Mouse (Mus musculus) small intestine, adult 2 months (tissue): ENCODE data around the gene Fcor. TPM values are rescaled to one million over a fixed set of nuclear protein-coding genes. Genes with fewer than 3 reads are reported as not detected.
A peak's percentile ranks its signal among the peaks of the same experiment; 100 is the strongest.

Source experiments
- H3K27ac ChIP-seq: fragments of 200-500 bp; 2 replicates; pipeline ENCODE4 v1.5.1; 2012; ENCODE audit warnings: low read depth, low read length, control low read depth, inconsistent platforms; ENCODE audit not compliant: insufficient read depth
- H3K27me3 ChIP-seq: fragments of 200-500 bp; 2 replicates; pipeline ENCODE4 v1.6.1; 2012; ENCODE audit warnings: mild to moderate bottlenecking, moderate library complexity, low read length, inconsistent platforms; ENCODE audit not compliant: control insufficient read depth, insufficient read depth
- H3K36me3 ChIP-seq: fragments of 200-500 bp; 2 replicates; pipeline ENCODE4 v1.6.1; 2012; ENCODE audit warnings: mild to moderate bottlenecking, low read length, control low read depth, inconsistent platforms; ENCODE audit not compliant: control insufficient read depth, insufficient read depth
- H3K4me1 ChIP-seq: fragments of 200-500 bp; 2 replicates; pipeline ENCODE4 v1.6.1; 2012; ENCODE audit warnings: low read length, inconsistent platforms, mixed read lengths; ENCODE audit not compliant: control insufficient read depth, insufficient read depth, insufficient read length
- H3K4me3 ChIP-seq: fragments of 200-500 bp; 2 replicates; pipeline ENCODE4 v1.5.1; 2012; ENCODE audit warnings: low read depth, mild to moderate bottlenecking, control low read depth, inconsistent platforms, low read length, moderate library complexity
- CTCF ChIP-seq: fragments of 200-500 bp; IDR thresholded peaks from 2 replicates; pipeline ENCODE4 v1.5.1; 2012; ENCODE audit warnings: low read depth, mild to moderate bottlenecking, control low read depth, inconsistent platforms, low read length, moderate library complexity, mixed read lengths; ENCODE audit not compliant: insufficient replicate concordance, insufficient read length; ENCODE audit errors: extremely low read depth
- POLR2A ChIP-seq: fragments of 200-500 bp; IDR thresholded peaks from 2 replicates; pipeline ENCODE4 v1.6.1; 2012; ENCODE audit warnings: low read depth, mild to moderate bottlenecking, control low read depth, inconsistent platforms, low read length, moderate library complexity
- WGBS: fragments of 180-500 bp; shearing (Covaris S2); methylation state at CpG from one replicate; pipeline ENCODE4 v1.1.7; 2018; 5-methylcytosine and 5-hydroxymethylcytosine counted together
- polyA plus RNA-seq: library from polyadenylated mRNA; depleted of rRNA; stranded (reverse); fragments of >200 nt; gene quantifications from 2 replicates; pipeline ENCODE4 v1.2.3, GENCODE M21; 2012

Gene Fcor
- polyA plus RNA-seq, 1 experiment: not detected

- H3K4me3 ChIP-seq: no peak overlapping the region
- TF ChIP-seq CTCF (peak; percentile 17; the same call in 1 of the 2 replicates), POLR2A (no peak)
- 55% methylated on average over 4 of the region's 4 CpGs for WGBS
- H3K27me3 ChIP-seq: no peaks in the 10 kb centered on the region; the same call in 1 of the 2 replicates
- no peak overlapping the region for H3K27ac ChIP-seq
- H3K4me1 ChIP-seq: no peaks in the 10 kb centered on the region
- H3K36me3 ChIP-seq: no peaks in the 10 kb centered on the region
These were observed 33.5 kb upstream of the Fcor start for GRCm38 (mm10) chr8:3705711-3706110.

DNA sequence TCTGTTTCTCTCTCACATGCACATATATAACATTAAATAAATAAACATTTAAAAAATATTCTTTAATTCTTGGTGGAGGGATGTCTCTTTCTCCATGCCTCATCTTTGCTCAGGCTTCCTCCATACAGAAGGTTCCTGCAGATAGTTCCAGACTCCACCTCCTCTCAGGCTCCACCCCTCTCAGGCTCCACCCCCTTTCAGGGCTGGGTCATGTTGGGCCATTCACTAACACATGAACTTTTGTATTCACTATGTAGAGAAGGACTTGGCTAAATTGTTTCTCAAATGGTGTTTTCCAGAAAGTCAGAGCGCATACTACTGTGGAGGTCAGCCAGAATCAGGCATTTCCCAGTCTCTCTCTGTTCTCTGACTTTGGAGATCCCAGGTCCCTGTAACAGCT, 29.3 kb upstream of the Fcor start:
- TF ChIP-seq CTCF (no peak), POLR2A (no peak)
- 83% methylated on average over 1 of the region's 1 CpGs for WGBS
- no peaks in the 10 kb centered on the region for H3K36me3 ChIP-seq

GRCm38 (mm10) chr8:3694121-3694520, 22.0 kb upstream of the Fcor start, which contains the start of gene Fcer2a:
TSS of gene Fcer2a (minus strand) at chr8:3694175.
- 62% methylated on average over 3 of the region's 3 CpGs for WGBS
- H3K27me3 ChIP-seq: no peaks in the 10 kb centered on the region
- no peak within 1 kb of the TSS for H3K4me3 ChIP-seq
- H3K27ac ChIP-seq: no peak within 1 kb of the TSS
- no peaks in the 10 kb centered on the region for H3K4me1 ChIP-seq
- TF ChIP-seq POLR2A: no peak
- no peak for TF ChIP-seq CTCF
- no peaks in the 10 kb centered on the region for H3K36me3 ChIP-seq

More for the DNA sequence above, 29.3 kb upstream of the Fcor start:
- H3K4me1 ChIP-seq: no peaks in the 10 kb centered on the region
- no peak overlapping the region for H3K27ac ChIP-seq
- no peak overlapping the region for H3K4me3 ChIP-seq
- H3K27me3 ChIP-seq: no peaks in the 10 kb centered on the region

DNA sequence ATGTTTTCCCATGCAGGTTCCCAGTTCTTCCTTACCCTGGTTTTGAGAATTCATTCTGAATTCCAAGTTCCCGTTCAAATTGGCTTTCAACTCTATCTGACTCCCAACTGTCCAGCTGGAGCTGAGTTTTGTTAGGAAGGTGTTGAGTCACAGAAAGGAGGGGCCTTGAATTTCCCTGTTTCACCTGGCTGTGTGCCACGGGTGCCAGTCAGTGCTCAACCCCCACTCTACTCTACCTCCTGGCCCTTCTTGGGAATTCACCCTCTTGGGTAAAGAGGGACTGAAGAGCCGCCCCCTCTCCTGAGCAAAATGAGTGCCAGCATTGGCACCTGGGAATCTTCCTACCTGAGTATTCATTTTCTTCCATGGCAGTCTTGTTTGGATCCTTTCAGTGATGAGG, 18.6 kb upstream of the Fcor start:
- no peaks in the 10 kb centered on the region for H3K36me3 ChIP-seq
- TF ChIP-seq CTCF (no peak), POLR2A (no peak)
- H3K4me3 ChIP-seq: no peak overlapping the region
- 44% methylated on average over 3 of the region's 3 CpGs for WGBS
- H3K27ac ChIP-seq: no peak overlapping the region
- H3K4me1 ChIP-seq: no peaks in the 10 kb centered on the region
- no peaks in the 10 kb centered on the region for H3K27me3 ChIP-seq

DNA sequence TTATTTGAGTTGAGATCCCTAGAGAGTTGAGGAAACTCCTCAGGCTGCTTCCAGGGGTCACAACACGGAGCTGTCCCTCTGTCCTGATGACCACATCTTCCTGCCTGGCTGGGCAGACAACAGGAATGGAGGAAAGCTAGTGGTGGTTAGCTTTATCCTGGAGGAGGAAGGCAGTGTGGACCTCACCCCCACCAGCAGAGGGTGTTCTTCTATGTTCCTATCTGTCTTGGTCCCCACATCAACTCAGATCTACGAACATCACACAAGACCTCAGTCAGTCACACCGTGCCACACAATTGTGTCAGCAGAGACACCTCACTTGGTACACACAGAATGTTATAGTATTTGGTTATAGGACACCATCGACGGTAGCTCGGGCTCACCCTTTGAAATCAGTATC, 15.4 kb upstream of the Fcor start:
- no peaks in the 10 kb centered on the region for H3K36me3 ChIP-seq
- no peak overlapping the region for H3K27ac ChIP-seq
- WGBS: 65% methylated on average over 6 of the region's 6 CpGs
- no peaks in the 10 kb centered on the region for H3K27me3 ChIP-seq
- no peaks in the 10 kb centered on the region for H3K4me1 ChIP-seq
- no peak overlapping the region for H3K4me3 ChIP-seq
- TF ChIP-seq POLR2A: no peak
- TF ChIP-seq CTCF: no peak

DNA sequence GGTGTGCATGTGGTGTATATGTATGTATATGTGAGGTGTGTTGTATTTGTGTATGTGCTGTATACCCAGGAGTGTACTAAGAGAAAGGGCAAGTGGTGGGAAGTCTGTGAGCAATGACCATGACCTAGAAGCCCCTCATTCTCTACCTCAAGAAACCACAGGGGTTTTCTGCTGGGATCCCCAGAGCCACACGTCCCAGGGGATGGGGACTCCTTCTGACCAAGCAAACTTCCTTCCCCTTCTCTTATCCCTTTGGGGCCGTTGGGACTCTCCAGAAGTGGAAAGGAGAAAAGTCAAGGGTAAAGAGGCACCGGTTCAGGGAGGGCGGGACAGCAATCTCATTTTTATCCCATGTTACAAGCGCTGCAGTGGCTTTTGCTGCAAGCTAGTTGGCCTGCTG, 13.3 kb upstream of the Fcor start:
- Histone ChIP-seq H3K4me3 (no peak overlapping the region), H3K27me3 (no peaks in the 10 kb centered on the region), H3K4me1 (no peaks in the 10 kb centered on the region), H3K36me3 (peaks cover 9% of the 10 kb centered on the region), H3K27ac (no peak overlapping the region)
- TF ChIP-seq CTCF (no peak), POLR2A (no peak)
- 50% methylated on average over 5 of the region's 5 CpGs for WGBS

DNA sequence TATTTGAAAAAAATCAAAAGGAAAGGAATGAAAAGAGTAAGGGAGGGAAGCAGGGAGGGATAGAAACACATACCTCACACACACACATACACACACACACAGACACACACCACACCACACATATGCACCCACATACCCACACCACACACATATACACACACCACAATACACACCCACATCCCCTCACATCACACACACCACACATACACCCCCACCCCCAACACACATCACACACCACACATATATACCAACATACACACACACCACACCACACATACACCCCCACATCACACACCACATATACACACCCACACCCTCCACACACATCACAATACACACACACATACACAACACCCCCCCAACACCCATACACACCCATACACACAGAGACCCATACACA, 12.4 kb upstream of the Fcor start:
- Histone ChIP-seq H3K4me1 (no peaks in the 10 kb centered on the region; the same call in 1 of the 2 replicates), H3K4me3 (no peak overlapping the region), H3K27me3 (no peaks in the 10 kb centered on the region), H3K27ac (no peak overlapping the region), H3K36me3 (peaks cover 16% of the 10 kb centered on the region)
- TF ChIP-seq POLR2A: no peak
- TF ChIP-seq CTCF: no peak
